Mouse (Mus musculus): ENCODE results near the gene Ust. TPM values are rescaled to one million over a fixed set of nuclear protein-coding genes. Genes with fewer than 3 reads are reported as not detected.
A peak's percentile ranks its signal among the peaks of the same experiment; 100 is the strongest.

The Ust gene
- polyA plus RNA-seq, 1 experiment from 2014 or later = 4.6 TPM

DNA sequence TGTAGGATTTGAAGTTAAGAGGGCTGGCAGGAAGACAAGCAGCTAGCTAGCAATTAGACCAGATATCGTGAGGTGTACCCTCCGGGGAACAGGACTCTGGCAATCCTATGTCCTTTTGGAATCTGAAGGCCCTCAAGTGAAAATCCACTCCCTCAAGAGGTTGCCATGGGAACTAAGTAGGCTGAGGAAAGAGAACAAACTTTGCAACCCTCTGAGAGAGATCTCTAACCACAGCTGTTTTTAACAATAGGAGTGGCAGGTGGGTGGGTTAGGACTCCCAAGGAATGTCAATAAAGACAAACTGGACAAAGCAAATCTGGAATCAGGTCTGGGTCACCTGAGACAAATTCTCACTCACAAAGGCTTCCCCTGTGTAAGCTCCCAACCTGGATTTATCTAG, 221.4 kb downstream of the Ust start:
- Histone ChIP-seq H3K4me1 (no peaks in the 10 kb centered on the region), H3K36me3 (no peaks in the 10 kb centered on the region), H3K27ac (no peak overlapping the region), H3K27me3 (replicated peaks) (no peaks in the 10 kb centered on the region), H3K4me2 (no peak overlapping the region), H3K9me3 (no peaks in the 10 kb centered on the region), H3K9ac (no peak overlapping the region), H3K4me3 (replicated peaks) (no peak overlapping the region)
- WGBS = 50% methylated on average over 2 of the region's 2 CpGs
- no peak for ATAC-seq (ENCODE audit: insufficient read depth, low FRiP score, low read depth)

DNA sequence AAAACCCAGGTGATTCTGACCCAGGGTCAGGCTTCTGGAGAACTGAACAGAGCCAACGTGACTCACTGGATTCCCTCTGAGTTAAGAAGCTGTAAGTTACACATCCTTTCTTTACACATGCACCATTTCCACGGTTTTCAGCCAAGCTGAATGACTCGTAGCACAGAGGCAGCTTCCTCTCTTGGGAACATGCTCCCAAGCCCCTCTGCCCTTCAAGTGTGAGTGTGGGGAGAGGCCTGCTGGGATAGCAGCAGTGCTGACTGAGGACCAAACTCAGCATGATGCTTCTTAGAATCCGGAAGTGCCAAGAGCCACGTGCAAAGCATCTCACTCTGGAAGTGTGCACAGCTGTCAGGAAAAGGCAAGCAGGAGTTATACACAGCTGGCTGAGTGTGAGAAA, 228.0 kb downstream of the Ust start:
- Histone ChIP-seq H3K9ac (no peak overlapping the region), H3K9me3 (no peaks in the 10 kb centered on the region), H3K27ac (no peak overlapping the region), H3K4me2 (no peak overlapping the region), H3K27me3 (replicated peaks) (no peaks in the 10 kb centered on the region), H3K4me3 (replicated peaks) (no peak overlapping the region), H3K4me1 (0 out of 2 replicates have a peak, but pooled peaks cover 6% of the 10 kb centered on the region), H3K36me3 (no peaks in the 10 kb centered on the region)
- WGBS = 57% methylated on average over 5 of the region's 5 CpGs
- ATAC-seq (ENCODE audit: insufficient read depth, low FRiP score, low read depth) = no peak

DNA sequence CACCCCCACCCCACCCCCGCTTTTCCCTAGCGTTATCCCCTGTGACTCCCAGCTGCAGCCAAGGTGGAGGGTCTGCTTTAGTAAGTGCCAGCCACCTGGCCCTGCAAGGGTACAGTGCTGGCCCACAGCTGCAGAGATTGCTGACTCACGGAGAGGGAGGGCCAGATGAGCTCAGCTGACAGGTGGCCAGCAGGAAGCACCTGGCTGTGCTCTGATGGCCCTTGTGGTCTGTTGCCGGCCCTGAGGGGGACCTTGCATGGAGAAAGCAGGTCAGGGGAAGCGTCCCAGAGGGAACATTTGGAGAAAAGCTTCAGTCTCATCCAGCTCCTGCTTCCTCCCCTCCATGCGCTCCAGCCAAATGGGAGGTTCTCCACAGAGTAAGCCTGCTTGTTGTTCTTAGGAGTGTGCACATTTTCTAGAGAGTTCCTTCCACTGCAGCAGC, 231.3 kb downstream of the Ust start:
- Histone ChIP-seq H3K4me2 (no peak overlapping the region; the same call in 1 of the 2 replicates), H3K4me3 (replicated peaks) (no peak overlapping the region), H3K4me1 (0 out of 2 replicates have a peak, but pooled peaks cover 6% of the 10 kb centered on the region), H3K9me3 (no peaks in the 10 kb centered on the region), H3K36me3 (no peaks in the 10 kb centered on the region), H3K27ac (no peak overlapping the region), H3K27me3 (replicated peaks) (no peaks in the 10 kb centered on the region), H3K9ac (no peak overlapping the region)
- WGBS = 18% methylated on average over 6 of the region's 6 CpGs
- 0 out of 2 replicates have a peak, but pooled peaks have one; percentile 56 for ATAC-seq (ENCODE audit: insufficient read depth, low FRiP score, low read depth)

DNA sequence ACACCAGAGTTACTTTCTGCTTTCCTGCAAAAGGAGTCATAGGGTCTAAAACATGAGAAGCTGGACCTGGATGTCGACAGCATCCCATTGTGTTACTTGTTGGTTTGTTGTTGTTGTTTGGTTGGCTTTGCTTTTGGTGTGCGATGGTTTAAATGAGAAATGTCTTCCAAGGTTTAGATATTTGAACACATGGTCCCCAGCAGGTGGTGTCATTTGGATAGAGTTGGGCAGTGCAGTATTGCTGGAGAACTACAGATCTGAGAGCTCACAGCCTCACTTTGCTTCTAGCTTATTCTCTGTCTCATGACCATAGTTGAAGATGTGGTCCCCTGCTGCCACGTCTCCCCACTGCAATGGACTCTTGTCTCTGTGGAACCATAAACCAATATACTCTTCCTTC, 234.6 kb downstream of the Ust start:
- H3K9me3 ChIP-seq = no peaks in the 10 kb centered on the region
- H3K4me2 ChIP-seq = no peak overlapping the region
- WGBS = 89% methylated on average over 3 of the region's 3 CpGs
- no peak overlapping the region for H3K4me3 ChIP-seq (replicated peaks)
- H3K4me1 ChIP-seq = 0 out of 2 replicates have a peak, but pooled peaks cover 6% of the 10 kb centered on the region
- no peaks in the 10 kb centered on the region for H3K27me3 ChIP-seq (replicated peaks)
- ATAC-seq (ENCODE audit: insufficient read depth, low FRiP score, low read depth) = no peak
- no peak overlapping the region for H3K9ac ChIP-seq
- H3K27ac ChIP-seq = no peak overlapping the region
- no peaks in the 10 kb centered on the region for H3K36me3 ChIP-seq

DNA sequence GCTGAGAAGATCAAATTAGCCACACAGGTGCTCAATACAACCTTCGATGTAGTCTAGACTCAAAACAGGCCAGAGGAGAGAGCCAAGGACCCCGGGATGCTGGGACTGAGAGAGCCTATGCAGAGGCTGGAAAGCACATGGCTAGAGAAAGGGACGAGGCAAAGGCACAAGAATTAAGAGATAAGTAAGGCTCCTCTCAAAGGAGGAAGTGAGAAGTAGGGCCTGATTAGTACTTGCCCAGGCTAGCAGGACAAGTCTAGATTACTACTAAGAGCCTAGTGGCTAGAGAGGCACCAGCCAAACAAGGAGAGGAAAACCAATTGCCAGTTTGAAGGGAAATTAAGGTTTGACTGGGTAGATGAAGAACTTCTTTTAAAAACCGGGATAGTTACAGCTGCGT, 241.5 kb downstream of the Ust start:
- Histone ChIP-seq H3K4me2 (no peak overlapping the region), H3K27me3 (replicated peaks) (no peaks in the 10 kb centered on the region), H3K9ac (no peak overlapping the region), H3K36me3 (no peaks in the 10 kb centered on the region), H3K9me3 (no peaks in the 10 kb centered on the region), H3K27ac (no peak overlapping the region), H3K4me3 (replicated peaks) (no peak overlapping the region), H3K4me1 (no peaks in the 10 kb centered on the region)
- WGBS = 75% methylated on average over 5 of the region's 5 CpGs
- ATAC-seq (ENCODE audit: insufficient read depth, low FRiP score, low read depth) = no peak

DNA sequence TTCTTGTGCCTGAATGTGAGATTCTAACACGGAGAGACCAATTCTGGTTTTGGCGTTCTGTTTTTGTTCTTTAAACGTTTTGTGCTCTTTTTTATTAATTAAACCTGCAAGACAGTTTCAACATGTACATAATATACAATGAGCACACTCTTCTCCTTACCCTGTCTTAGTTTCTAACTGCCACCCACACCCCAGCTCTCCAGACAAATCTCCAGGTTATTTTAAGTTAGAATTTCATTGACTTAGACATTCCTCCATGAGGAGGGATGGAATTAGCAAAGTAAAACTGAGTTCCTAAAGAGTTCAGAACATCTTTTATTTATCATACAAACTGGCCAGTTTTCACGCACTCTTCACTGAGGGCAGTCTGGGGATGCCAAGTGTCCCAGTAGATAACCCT, 248.9 kb downstream of the Ust start:
- no peaks in the 10 kb centered on the region for H3K9me3 ChIP-seq
- no peak overlapping the region for H3K4me3 ChIP-seq (replicated peaks)
- no peaks in the 10 kb centered on the region for H3K27me3 ChIP-seq (replicated peaks)
- H3K9ac ChIP-seq = no peak overlapping the region
- ATAC-seq (ENCODE audit: insufficient read depth, low FRiP score, low read depth) = no peak
- no peak overlapping the region for H3K4me2 ChIP-seq
- no peaks in the 10 kb centered on the region for H3K36me3 ChIP-seq
- no peaks in the 10 kb centered on the region for H3K4me1 ChIP-seq
- H3K27ac ChIP-seq = no peak overlapping the region
- 88% methylated on average over 4 of the region's 4 CpGs for WGBS

DNA sequence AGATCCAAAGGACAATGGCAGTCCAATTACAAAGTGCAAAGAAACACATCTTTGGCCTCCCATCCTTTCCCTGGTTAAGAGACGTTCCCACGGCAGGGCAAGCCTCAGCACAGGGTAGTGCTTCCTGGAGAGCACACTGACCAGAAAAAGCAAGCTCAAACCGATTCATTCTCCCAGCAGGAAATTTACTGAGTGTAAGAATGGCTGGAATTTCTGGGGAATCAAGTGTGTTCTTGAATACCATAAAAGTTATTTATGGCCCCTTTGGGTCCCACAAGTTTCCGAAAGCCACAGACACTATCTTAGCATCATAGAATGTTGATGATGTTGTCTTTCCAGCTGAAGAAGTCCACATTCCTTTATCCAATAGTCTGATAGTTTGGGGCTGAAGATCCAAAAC, 258.9 kb downstream of the Ust start:
- no peak overlapping the region for H3K27ac ChIP-seq
- no peaks in the 10 kb centered on the region for H3K4me1 ChIP-seq
- no peak overlapping the region for H3K4me2 ChIP-seq
- no peaks in the 10 kb centered on the region for H3K27me3 ChIP-seq (replicated peaks)
- H3K4me3 ChIP-seq (replicated peaks) = no peak overlapping the region
- no peaks in the 10 kb centered on the region for H3K9me3 ChIP-seq
- no peak for ATAC-seq (ENCODE audit: insufficient read depth, low FRiP score, low read depth)
- H3K9ac ChIP-seq = no peak overlapping the region
- WGBS = 40% methylated on average over 4 of the region's 4 CpGs
- H3K36me3 ChIP-seq = no peaks in the 10 kb centered on the region

DNA sequence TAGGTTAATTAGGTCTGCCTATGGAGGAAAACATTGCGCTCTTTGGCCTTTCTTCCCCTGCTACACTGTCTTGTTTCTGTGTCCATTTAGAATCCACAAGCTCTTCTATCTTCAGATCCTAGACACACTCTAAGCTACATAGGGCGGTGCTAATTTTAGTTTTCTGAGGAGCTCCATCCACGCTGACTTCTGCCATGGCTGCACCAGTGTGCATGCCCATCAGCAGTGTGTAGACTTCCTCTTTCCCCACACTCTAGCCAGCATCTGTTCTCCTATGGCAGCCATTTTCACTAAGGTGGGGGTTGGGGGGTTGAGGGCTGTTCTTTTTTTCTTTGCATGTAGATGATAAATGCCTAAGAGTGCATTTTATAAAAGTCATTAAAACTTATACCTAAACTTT, 268.6 kb downstream of the Ust start:
- Histone ChIP-seq H3K4me1 (no peaks in the 10 kb centered on the region), H3K4me2 (no peak overlapping the region), H3K27me3 (replicated peaks) (no peaks in the 10 kb centered on the region), H3K27ac (no peak overlapping the region), H3K9me3 (no peaks in the 10 kb centered on the region), H3K36me3 (no peaks in the 10 kb centered on the region), H3K4me3 (replicated peaks) (no peak overlapping the region), H3K9ac (no peak overlapping the region)
- 89% methylated on average over 3 of the region's 3 CpGs for WGBS
- ATAC-seq (ENCODE audit: insufficient read depth, low FRiP score, low read depth) = no peak

DNA sequence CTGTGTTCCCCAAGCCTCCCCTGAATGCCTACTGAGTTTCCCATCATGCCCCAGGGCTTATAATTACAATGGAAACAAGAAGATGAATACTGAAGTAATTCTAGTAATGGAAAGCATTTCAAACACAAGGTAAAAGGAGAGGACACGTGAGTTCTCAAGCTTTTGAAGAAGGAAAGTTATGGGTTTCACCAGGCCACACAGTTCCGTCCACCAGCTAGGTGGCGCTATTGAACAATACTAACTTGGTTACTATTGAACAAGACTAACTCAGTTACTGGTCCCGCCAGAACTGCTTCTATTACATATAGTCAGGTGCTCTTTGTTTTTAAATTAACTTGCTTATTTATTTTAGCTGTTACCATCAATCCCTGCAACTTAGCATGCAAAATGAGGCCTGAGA, 276.3 kb downstream of the Ust start:
- no peak for ATAC-seq (ENCODE audit: insufficient read depth, low FRiP score, low read depth)
- no peak overlapping the region for H3K27ac ChIP-seq
- 18% methylated on average over 4 of the region's 4 CpGs for WGBS
- no peak overlapping the region for H3K4me3 ChIP-seq (replicated peaks)
- no peak overlapping the region for H3K4me2 ChIP-seq
- H3K36me3 ChIP-seq = no peaks in the 10 kb centered on the region
- no peak overlapping the region for H3K9ac ChIP-seq
- H3K4me1 ChIP-seq = no peaks in the 10 kb centered on the region
- H3K9me3 ChIP-seq = no peaks in the 10 kb centered on the region
- H3K27me3 ChIP-seq (replicated peaks) = no peaks in the 10 kb centered on the region

DNA sequence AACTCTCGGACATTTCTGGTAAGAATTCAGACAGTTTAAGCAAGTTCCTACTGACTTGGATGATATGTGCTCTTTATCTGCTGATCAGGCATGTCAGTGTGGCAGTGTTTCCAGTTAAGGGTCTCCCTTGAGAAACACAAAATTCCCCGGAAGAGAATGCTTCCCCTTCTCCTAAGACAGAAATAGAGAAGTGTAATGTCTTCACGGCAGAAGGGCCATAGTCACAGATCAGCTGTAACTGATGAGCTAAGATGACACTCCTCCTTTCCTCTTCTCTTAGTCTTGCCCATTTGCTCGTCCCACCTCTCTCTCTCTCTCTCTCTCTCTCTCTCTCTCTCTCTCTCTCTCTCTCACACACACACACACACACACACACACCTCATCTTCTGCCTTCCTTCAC, 277.9 kb downstream of the Ust start:
- Histone ChIP-seq H3K36me3 (no peaks in the 10 kb centered on the region), H3K27ac (no peak overlapping the region), H3K4me3 (replicated peaks) (no peak overlapping the region), H3K4me2 (no peak overlapping the region), H3K27me3 (replicated peaks) (no peaks in the 10 kb centered on the region), H3K9ac (no peak overlapping the region), H3K9me3 (no peaks in the 10 kb centered on the region), H3K4me1 (no peaks in the 10 kb centered on the region)
- ATAC-seq (ENCODE audit: insufficient read depth, low FRiP score, low read depth) = no peak
- 69% methylated on average over 3 of the region's 4 CpGs for WGBS

DNA sequence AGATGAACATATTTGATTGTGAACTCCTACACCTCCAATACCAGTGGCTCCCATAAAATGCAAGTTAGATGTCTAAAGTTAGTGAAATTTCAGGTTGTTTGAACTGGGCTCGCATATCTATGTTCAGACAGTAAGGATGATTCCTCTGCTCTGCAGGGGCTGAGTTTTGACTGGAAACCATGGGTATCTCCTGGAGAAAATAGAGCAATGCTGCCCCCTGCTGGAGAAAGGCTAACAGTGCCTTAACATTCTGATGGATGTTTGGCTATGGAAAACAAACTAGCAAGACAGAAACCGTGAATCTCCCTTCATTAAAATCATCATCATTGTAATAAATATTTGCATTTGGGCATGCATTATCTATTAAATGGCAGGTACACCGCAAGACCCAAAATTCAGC, 278.4 kb downstream of the Ust start:
- no peak for ATAC-seq (ENCODE audit: insufficient read depth, low FRiP score, low read depth)
- H3K4me2 ChIP-seq = no peak overlapping the region
- 7% methylated on average over 3 of the region's 3 CpGs for WGBS
- H3K36me3 ChIP-seq = no peaks in the 10 kb centered on the region
- H3K9me3 ChIP-seq = no peaks in the 10 kb centered on the region
- no peak overlapping the region for H3K27ac ChIP-seq
- H3K9ac ChIP-seq = no peak overlapping the region
- H3K4me3 ChIP-seq (replicated peaks) = no peak overlapping the region
- no peaks in the 10 kb centered on the region for H3K4me1 ChIP-seq
- H3K27me3 ChIP-seq (replicated peaks) = no peaks in the 10 kb centered on the region

DNA sequence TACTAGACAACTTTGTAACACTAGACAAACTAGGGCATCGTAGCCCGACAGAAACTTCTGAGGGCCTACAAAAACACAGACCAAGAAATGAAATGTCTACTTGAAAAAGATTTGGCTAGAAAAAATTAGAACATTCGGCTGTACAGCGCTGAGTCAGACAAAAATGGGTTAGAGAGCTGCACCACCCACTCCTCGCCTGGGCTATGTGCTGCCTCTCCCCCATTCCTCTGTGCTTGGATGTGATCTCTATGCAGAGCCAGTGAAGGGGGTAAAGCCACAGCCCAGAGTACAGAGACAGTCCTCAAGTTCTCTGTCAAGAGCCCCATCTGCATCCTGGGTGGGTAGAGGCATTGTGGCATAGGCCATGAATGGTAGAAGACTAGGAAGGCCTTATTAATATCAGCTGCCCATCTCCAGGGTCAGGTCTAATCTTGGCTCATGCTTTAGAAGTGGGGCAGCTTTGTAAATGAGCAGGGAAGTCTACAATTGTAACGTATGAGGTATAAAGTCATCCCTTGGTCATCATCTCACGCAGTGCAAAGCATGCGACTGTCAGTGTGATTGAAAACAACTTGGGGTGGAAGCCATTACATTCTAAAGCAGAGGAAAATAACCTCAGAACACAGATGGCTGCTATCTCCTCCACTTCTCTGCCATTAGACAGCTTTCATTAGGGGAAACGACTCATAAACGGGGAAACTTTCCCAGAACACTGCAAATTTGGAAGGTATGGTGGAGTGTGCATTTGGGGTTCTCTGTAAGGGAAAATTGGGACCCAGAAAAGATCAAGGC, 281.6 kb downstream of the Ust start:
- H3K4me3 ChIP-seq (replicated peaks) = no peak overlapping the region
- H3K4me2 ChIP-seq = no peak overlapping the region
- ATAC-seq (ENCODE audit: insufficient read depth, low FRiP score, low read depth) = no peak
- H3K4me1 ChIP-seq = peaks cover 12% of the 10 kb centered on the region; the same call in 1 of the 2 replicates
- H3K9ac ChIP-seq = no peak overlapping the region
- H3K36me3 ChIP-seq = no peaks in the 10 kb centered on the region
- WGBS = 77% methylated on average over 10 of the region's 10 CpGs
- H3K27ac ChIP-seq = no peak overlapping the region
- no peaks in the 10 kb centered on the region for H3K9me3 ChIP-seq
- no peaks in the 10 kb centered on the region for H3K27me3 ChIP-seq (replicated peaks)

All from stomach, embryonic 15.5 days (tissue).